Mouse (Mus musculus): ENCODE results near the gene Sh3bp1. TPM values are rescaled to one million over a fixed set of nuclear protein-coding genes. Genes with fewer than 3 reads are reported as not detected.

Gene Sh3bp1
- total and polyA plus RNA-seq, 3 experiments: 34.1 to 1,400 (median 207) TPM

DNA sequence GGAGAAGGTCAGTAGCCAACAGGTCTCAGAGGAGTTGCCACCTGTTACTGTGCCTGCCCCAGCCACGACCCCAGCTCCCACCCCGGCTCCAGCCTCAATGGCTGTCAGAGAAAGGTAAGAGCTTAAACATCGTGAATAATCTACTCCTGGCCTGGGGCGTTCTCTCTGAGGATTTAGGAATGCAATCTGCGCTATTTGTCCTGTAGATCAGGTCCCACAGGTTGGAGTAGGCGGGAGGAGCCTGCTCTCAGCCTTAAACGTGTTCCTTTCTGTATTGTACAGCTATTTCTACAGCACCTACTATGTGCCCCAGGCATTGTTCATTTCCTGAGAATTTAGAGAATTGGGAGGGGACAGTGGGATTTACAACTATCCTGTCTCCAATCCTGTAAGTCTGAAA lies 8.8 kb downstream of the Sh3bp1 start:
- peaks cover 90% of the 10 kb centered on the region for H3K4me1 ChIP-seq (ENCODE audit: insufficient read depth, low read depth, low read length)
- TF ChIP-seq GATA1 (IDR thresholded peaks at IDR 0.05; ENCODE audit: borderline replicate concordance, low read length) (no peak), CTCF (IDR thresholded peaks at IDR 0.05; ENCODE audit: low read depth, low read length) (no peak), GATA2 (IDR thresholded peaks at IDR 0.05; ENCODE audit: borderline replicate concordance, low read depth, low read length) (no peak), POLR2AphosphoS5 (IDR thresholded peaks at IDR 0.05; ENCODE audit: insufficient replicate concordance, low read depth, low read length) (no peak), TAL1 (conservative IDR thresholded peaks at IDR 0.05; ENCODE audit: low read depth, low read length) (no peak)
- no peaks in the 10 kb centered on the region for H3K9me3 ChIP-seq (replicated peaks)
- H3K27me3 ChIP-seq (ENCODE audit: insufficient read depth, low read length): no peaks in the 10 kb centered on the region
- peaks cover 100% of the 10 kb centered on the region for H3K36me3 ChIP-seq (replicated peaks)
- ATAC-seq (ENCODE audit: extremely low read depth, insufficient number of reproducible peaks, low FRiP score, poor library complexity, severe bottlenecking): no peak
- H3K4me3 ChIP-seq (ENCODE audit: low read depth, low read length): no peak overlapping the region
- DNase-seq (ENCODE audit: low spot score): no peak

DNA sequence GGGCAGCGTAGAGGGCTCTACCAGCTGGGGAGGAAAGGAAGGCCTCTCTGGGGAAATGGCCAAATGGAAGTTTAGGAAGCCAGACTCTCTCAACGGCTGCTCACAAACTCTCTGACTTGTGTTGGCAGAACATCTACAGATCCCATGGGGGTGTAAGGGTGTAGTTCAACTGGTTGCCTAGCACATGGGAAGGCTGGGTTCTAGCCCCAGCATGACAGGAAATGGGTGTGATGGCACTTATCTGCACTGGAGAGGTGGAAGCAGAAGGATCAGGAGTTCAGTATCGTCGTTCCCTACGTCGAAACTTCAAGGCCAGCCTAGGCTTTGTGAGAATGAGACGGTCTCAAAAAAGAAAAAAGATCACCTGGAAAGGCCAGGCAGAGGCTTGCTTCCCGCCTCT lies 9.4 kb downstream of the Sh3bp1 start:
- Histone ChIP-seq H3K36me3 (replicated peaks) (peaks cover 95% of the 10 kb centered on the region), H3K4me1 (ENCODE audit: insufficient read depth, low read depth, low read length) (peaks cover 86% of the 10 kb centered on the region)

DNA sequence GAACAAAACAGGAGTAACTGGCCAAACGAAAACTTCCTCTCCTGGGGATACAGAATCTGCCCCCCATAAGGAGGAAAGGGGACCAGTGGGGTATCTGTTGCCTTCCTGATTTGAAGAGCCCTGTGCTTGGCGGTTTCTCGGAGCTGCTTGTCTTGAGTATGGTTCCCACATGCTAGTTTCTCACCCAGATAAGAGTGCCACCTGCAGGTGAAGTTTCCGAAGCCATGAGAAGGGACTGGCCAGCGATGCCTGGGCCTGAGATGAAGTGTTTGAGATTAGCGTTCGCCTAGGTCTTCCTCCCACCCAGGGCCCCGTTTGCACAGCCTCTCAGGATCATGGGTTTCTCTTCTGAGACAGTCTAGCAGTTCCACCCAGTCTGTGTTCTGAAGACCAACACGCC lies 12.5 kb downstream of the Sh3bp1 start:
- H3K9me3 ChIP-seq (replicated peaks): no peaks in the 10 kb centered on the region
- no peak overlapping the region for H3K4me3 ChIP-seq (ENCODE audit: low read depth, low read length)
- no peak for ATAC-seq (ENCODE audit: extremely low read depth, insufficient number of reproducible peaks, low FRiP score, poor library complexity, severe bottlenecking)
- H3K36me3 ChIP-seq (replicated peaks): peaks cover 88% of the 10 kb centered on the region
- H3K4me1 ChIP-seq (ENCODE audit: insufficient read depth, low read depth, low read length): peaks cover 88% of the 10 kb centered on the region
- no peak for TF ChIP-seq CTCF (IDR thresholded peaks at IDR 0.05; ENCODE audit: low read depth, low read length)
- TF ChIP-seq GATA2 (IDR thresholded peaks at IDR 0.05; ENCODE audit: borderline replicate concordance, low read depth, low read length): no peak
- TF ChIP-seq POLR2AphosphoS5 (IDR thresholded peaks at IDR 0.05; ENCODE audit: insufficient replicate concordance, low read depth, low read length): no peak
- TF ChIP-seq TAL1 (conservative IDR thresholded peaks at IDR 0.05; ENCODE audit: low read depth, low read length): no peak
- TF ChIP-seq GATA1 (IDR thresholded peaks at IDR 0.05; ENCODE audit: borderline replicate concordance, low read length): no peak
- no peak for DNase-seq (ENCODE audit: low spot score)
- no peaks in the 10 kb centered on the region for H3K27me3 ChIP-seq (ENCODE audit: insufficient read depth, low read length)

More for the DNA sequence above, 9.4 kb downstream of the Sh3bp1 start:
- Histone ChIP-seq H3K9me3 (replicated peaks) (no peaks in the 10 kb centered on the region), H3K27me3 (ENCODE audit: insufficient read depth, low read length) (no peaks in the 10 kb centered on the region), H3K4me3 (ENCODE audit: low read depth, low read length) (no peak overlapping the region)
- ATAC-seq (ENCODE audit: extremely low read depth, insufficient number of reproducible peaks, low FRiP score, poor library complexity, severe bottlenecking) (no peak), DNase-seq (ENCODE audit: low spot score) (no peak)
- TF ChIP-seq GATA2 (IDR thresholded peaks at IDR 0.05; ENCODE audit: borderline replicate concordance, low read depth, low read length): no peak
- TF ChIP-seq CTCF (IDR thresholded peaks at IDR 0.05; ENCODE audit: low read depth, low read length): no peak
- TF ChIP-seq POLR2AphosphoS5 (IDR thresholded peaks at IDR 0.05; ENCODE audit: insufficient replicate concordance, low read depth, low read length): no peak
- TF ChIP-seq GATA1 (IDR thresholded peaks at IDR 0.05; ENCODE audit: borderline replicate concordance, low read length): no peak
- TF ChIP-seq TAL1 (conservative IDR thresholded peaks at IDR 0.05; ENCODE audit: low read depth, low read length): no peak

DNA sequence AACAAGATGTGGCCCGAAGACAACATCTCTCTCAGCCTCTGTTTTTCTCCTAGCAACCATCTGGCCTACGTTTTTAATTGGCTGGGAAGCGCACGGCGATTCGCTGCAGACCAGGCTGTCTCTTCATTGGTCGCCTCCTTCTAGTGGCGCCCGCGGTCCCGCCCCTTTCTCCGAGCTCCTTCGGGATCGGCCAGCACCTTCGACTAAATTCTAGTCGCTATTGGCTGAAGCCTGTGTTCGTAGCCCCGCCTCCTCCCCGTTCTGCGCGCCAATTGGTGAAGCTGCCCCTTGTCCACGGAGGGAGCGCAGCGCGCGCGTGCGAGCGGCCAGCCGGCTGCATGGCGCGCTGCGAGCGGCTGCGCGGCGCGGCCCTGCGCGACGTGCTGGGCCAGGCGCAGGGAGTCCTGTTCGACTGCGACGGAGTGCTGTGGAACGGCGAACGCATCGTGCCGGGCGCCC lies 14.1 kb downstream of the Sh3bp1 start, which contains the start of gene Pdxp:
Gene Pdxp (plus strand): TSS at position 288 of the 459 bp plus-strand sequence.
- no peaks in the 10 kb centered on the region for H3K9me3 ChIP-seq (replicated peaks)
- TF ChIP-seq GATA2 (IDR thresholded peaks at IDR 0.05; ENCODE audit: borderline replicate concordance, low read depth, low read length) (no peak), CTCF (IDR thresholded peaks at IDR 0.05; ENCODE audit: low read depth, low read length) (no peak), POLR2AphosphoS5 (IDR thresholded peaks at IDR 0.05; ENCODE audit: insufficient replicate concordance, low read depth, low read length) (no peak), GATA1 (IDR thresholded peaks at IDR 0.05; ENCODE audit: borderline replicate concordance, low read length) (no peak), TAL1 (conservative IDR thresholded peaks at IDR 0.05; ENCODE audit: low read depth, low read length) (no peak)
- DNase-seq (ENCODE audit: low spot score) (peak; percentile 92), ATAC-seq (ENCODE audit: extremely low read depth, insufficient number of reproducible peaks, low FRiP score, poor library complexity, severe bottlenecking) (peak; percentile 94)
- H3K27me3 ChIP-seq (ENCODE audit: insufficient read depth, low read length): no peaks in the 10 kb centered on the region
- peaks cover 86% of the 10 kb centered on the region for H3K36me3 ChIP-seq (replicated peaks)
- peak within 1 kb of the TSS; percentile 98 for H3K4me3 ChIP-seq (ENCODE audit: low read depth, low read length)
- H3K4me1 ChIP-seq (ENCODE audit: insufficient read depth, low read depth, low read length): peaks cover 87% of the 10 kb centered on the region

DNA sequence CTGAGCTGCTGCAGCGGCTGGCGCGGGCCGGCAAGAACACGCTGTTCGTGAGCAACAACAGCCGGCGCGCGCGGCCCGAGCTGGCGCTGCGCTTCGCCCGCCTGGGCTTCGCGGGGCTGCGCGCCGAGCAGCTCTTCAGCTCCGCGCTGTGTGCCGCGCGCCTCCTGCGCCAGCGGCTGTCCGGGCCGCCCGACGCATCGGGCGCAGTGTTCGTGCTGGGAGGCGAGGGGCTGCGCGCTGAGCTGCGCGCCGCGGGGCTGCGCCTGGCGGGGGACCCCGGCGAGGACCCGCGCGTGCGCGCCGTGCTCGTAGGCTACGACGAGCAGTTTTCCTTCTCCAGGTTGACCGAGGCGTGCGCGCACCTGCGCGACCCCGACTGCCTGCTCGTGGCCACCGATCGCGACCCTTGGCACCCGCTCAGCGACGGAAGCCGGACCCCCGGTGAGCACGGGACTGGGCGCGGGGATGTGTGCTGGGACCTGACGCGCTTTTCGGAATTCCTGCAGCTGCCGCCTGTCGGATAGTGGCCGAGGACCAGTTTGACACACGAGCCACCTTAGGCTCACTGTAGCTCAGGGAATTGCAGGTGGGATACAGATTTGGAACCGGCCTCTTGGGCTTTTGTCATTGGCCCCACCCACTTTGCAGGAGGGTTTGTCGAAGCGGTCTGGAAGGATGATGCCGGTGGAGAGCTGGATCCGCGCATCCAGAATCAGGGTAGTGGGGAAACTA lies 14.7 kb downstream of the Sh3bp1 start:
- TF ChIP-seq POLR2AphosphoS5 (IDR thresholded peaks at IDR 0.05; ENCODE audit: insufficient replicate concordance, low read depth, low read length): no peak; the same call in 1 of the 2 replicates
- TF ChIP-seq CTCF (IDR thresholded peaks at IDR 0.05; ENCODE audit: low read depth, low read length): no peak
- no peak for TF ChIP-seq TAL1 (conservative IDR thresholded peaks at IDR 0.05; ENCODE audit: low read depth, low read length)
- TF ChIP-seq GATA1 (IDR thresholded peaks at IDR 0.05; ENCODE audit: borderline replicate concordance, low read length): no peak
- TF ChIP-seq GATA2 (IDR thresholded peaks at IDR 0.05; ENCODE audit: borderline replicate concordance, low read depth, low read length): no peak
- Histone ChIP-seq H3K36me3 (replicated peaks) (peaks cover 86% of the 10 kb centered on the region), H3K27me3 (ENCODE audit: insufficient read depth, low read length) (no peaks in the 10 kb centered on the region), H3K4me1 (ENCODE audit: insufficient read depth, low read depth, low read length) (peaks cover 86% of the 10 kb centered on the region), H3K9me3 (replicated peaks) (no peaks in the 10 kb centered on the region), H3K4me3 (ENCODE audit: low read depth, low read length) (peak overlapping the region; percentile 98)
- ATAC-seq (ENCODE audit: extremely low read depth, insufficient number of reproducible peaks, low FRiP score, poor library complexity, severe bottlenecking) (no peak), DNase-seq (ENCODE audit: low spot score) (peak; percentile 27)

DNA sequence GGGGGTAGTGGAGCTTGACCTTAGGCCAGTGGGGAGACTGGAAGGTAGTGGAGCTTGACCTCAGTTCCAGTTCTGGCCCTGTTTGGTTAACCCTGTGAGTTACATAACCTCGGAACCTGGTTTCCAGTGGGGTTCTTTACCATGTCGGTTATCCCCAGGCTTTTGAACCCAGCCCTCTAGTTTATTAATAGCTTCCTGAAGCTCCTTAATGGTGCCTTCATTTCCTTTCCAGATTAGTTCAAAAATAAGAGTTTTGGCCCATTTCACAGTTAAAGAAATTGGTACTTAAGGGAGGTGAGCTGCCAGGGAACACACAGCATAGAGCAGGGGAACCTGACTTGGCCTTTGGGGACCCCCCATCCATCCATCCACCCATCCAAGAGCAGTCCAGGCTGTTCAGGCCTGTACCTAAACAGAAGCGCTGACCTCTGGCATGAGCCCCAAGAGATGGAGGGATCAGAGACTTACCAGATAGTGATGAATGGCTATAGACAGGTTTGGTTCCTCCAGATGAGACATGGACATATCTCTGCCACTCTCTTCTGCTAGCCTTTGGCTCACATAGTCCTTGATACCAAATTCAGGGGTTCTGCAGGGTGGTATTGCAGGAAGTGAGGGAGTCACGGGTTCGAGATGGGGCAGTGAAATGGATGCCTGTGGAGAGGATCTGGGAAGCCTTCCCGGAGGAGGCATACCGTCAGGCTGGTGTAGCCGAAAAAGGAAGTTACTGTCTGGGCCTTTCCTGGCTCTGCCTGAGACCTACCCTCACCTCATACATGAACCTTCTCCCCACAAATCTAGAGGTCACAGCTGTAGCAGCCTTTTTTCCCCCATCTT lies 15.5 kb downstream of the Sh3bp1 start:
- Histone ChIP-seq H3K27me3 (ENCODE audit: insufficient read depth, low read length) (no peaks in the 10 kb centered on the region), H3K4me3 (ENCODE audit: low read depth, low read length) (peak overlapping the region; percentile 98), H3K9me3 (replicated peaks) (no peaks in the 10 kb centered on the region), H3K4me1 (ENCODE audit: insufficient read depth, low read depth, low read length) (peaks cover 86% of the 10 kb centered on the region), H3K36me3 (replicated peaks) (peaks cover 86% of the 10 kb centered on the region)
- no peak for ATAC-seq (ENCODE audit: extremely low read depth, insufficient number of reproducible peaks, low FRiP score, poor library complexity, severe bottlenecking)
- no peak for DNase-seq (ENCODE audit: low spot score)
- no peak for TF ChIP-seq TAL1 (conservative IDR thresholded peaks at IDR 0.05; ENCODE audit: low read depth, low read length)
- no peak for TF ChIP-seq GATA2 (IDR thresholded peaks at IDR 0.05; ENCODE audit: borderline replicate concordance, low read depth, low read length)
- no peak for TF ChIP-seq POLR2AphosphoS5 (IDR thresholded peaks at IDR 0.05; ENCODE audit: insufficient replicate concordance, low read depth, low read length)
- TF ChIP-seq CTCF (IDR thresholded peaks at IDR 0.05; ENCODE audit: low read depth, low read length): no peak
- no peak for TF ChIP-seq GATA1 (IDR thresholded peaks at IDR 0.05; ENCODE audit: borderline replicate concordance, low read length)
